Mouse (Mus musculus): ENCODE measurements around the gene Slc16a1.
"Not testable (repeated sequence)": the region's sequence is repeated elsewhere in the genome, so short reads cannot be mapped to it uniquely, and the experiment has no call there.

The Slc16a1 gene

GRCm38 (mm10) chr3:104673642-104674328, 35.3 kb downstream of the Slc16a1 start:
- no peak for DNase-seq (ENCODE audit: low read depth, low spot score)

- no peak for DNase-seq (ENCODE audit: low read depth, low spot score)
Observed at GRCm38 (mm10) chr3:104674329-104675220, 36.1 kb downstream of the Slc16a1 start.

GRCm38 (mm10) chr3:104675258-104675851, 36.9 kb downstream of the Slc16a1 start:
- no peak for DNase-seq (ENCODE audit: low read depth, low spot score)

- no peak for DNase-seq (ENCODE audit: low read depth, low spot score)
Observed at GRCm38 (mm10) chr3:104677781-104678180, 39.3 kb downstream of the Slc16a1 start.

GRCm38 (mm10) chr3:104678826-104679225, 40.4 kb downstream of the Slc16a1 start:
- no peak for DNase-seq (ENCODE audit: low read depth, low spot score)

- DNase-seq (ENCODE audit: low read depth, low spot score): no peak
Observed at GRCm38 (mm10) chr3:104682671-104683504, 44.4 kb downstream of the Slc16a1 start.

GRCm38 (mm10) chr3:104700751-104701335, 62.4 kb downstream of the Slc16a1 start:
- peak; percentile 19 for DNase-seq (ENCODE audit: low read depth, low spot score)

GRCm38 (mm10) chr3:104701761-104702160, 63.3 kb downstream of the Slc16a1 start:
- DNase-seq (ENCODE audit: low read depth, low spot score): no peak

- no peak for DNase-seq (ENCODE audit: low read depth, low spot score)
Observed at GRCm38 (mm10) chr3:104703941-104704340, 65.5 kb downstream of the Slc16a1 start.

- no peak for DNase-seq (ENCODE audit: low read depth, low spot score)
Observed at GRCm38 (mm10) chr3:104706446-104706845, 68.0 kb downstream of the Slc16a1 start.

GRCm38 (mm10) chr3:104706951-104707771, 68.7 kb downstream of the Slc16a1 start:
- DNase-seq (ENCODE audit: low read depth, low spot score): not testable (repeated sequence)

GRCm38 (mm10) chr3:104707772-104708144, 69.3 kb downstream of the Slc16a1 start:
- not testable (repeated sequence) for DNase-seq (ENCODE audit: low read depth, low spot score)
